Mouse (Mus musculus) thymus, adult 2 months (tissue): ENCODE measurements around the gene Psapl1. TPM values are rescaled to one million over a fixed set of nuclear protein-coding genes. Genes with fewer than 3 reads are reported as not detected.

Experiments used
- DNase-seq: peaks from one replicate; pipeline ENCODE4 v3.0.0; 2021
- H3K27ac ChIP-seq: fragments of 200-500 bp; 2 replicates; pipeline ENCODE4 v1.5.1; 2012; ENCODE audit warnings: low read length, control low read depth; ENCODE audit not compliant: control insufficient read depth, insufficient read depth
- H3K27me3 ChIP-seq: fragments of 200-500 bp; 2 replicates; pipeline ENCODE4 v1.6.1; 2012; ENCODE audit warnings: mild to moderate bottlenecking, low read length, moderate library complexity, mixed read lengths; ENCODE audit not compliant: control insufficient read depth, insufficient read depth
- H3K36me3 ChIP-seq: fragments of 200-500 bp; 2 replicates; pipeline ENCODE4 v1.6.1; 2012; ENCODE audit warnings: mild to moderate bottlenecking, low read length, moderate library complexity; ENCODE audit not compliant: control insufficient read depth, insufficient read depth
- H3K4me1 ChIP-seq: fragments of 200-500 bp; replicated peaks from 2 replicates; pipeline ENCODE4 v1.6.1; 2012; ENCODE audit warnings: low read length; ENCODE audit not compliant: control insufficient read depth, insufficient read depth
- H3K4me3 ChIP-seq: fragments of 200-500 bp; 2 replicates; pipeline ENCODE4 v1.5.1; 2012; ENCODE audit warnings: mild to moderate bottlenecking, low read length, control low read depth, moderate library complexity; ENCODE audit not compliant: control insufficient read depth, insufficient read depth
- CTCF ChIP-seq: fragments of 200-500 bp; IDR thresholded peaks from 2 replicates; pipeline ENCODE4 v1.5.1; 2012; ENCODE audit warnings: mild to moderate bottlenecking, control low read depth, low read length, moderate library complexity, borderline replicate concordance; ENCODE audit not compliant: control insufficient read depth, poor library complexity, insufficient read depth; ENCODE audit errors: extremely low read depth
- POLR2A ChIP-seq: fragments of 200-500 bp; IDR thresholded peaks from 2 replicates; pipeline ENCODE4 v1.6.1; 2012; ENCODE audit warnings: mild to moderate bottlenecking, low read length, control low read depth, moderate library complexity; ENCODE audit not compliant: control insufficient read depth, poor library complexity, insufficient read depth; ENCODE audit errors: extremely low read depth
- WGBS: fragments of 180-500 bp; shearing (Covaris S2); methylation state at CpG from one replicate; pipeline ENCODE4 v1.1.7; 2018; 5-methylcytosine and 5-hydroxymethylcytosine counted together
- polyA plus RNA-seq: library from polyadenylated mRNA; depleted of rRNA; stranded (reverse); fragments of >200 nt; gene quantifications from 2 replicates; pipeline ENCODE4 v1.2.3, GENCODE M21; 2012; rRNA removed

The Psapl1 gene
- polyA plus RNA-seq, 1 experiment, result 2.1 TPM

- no peak overlapping the region for H3K27ac ChIP-seq
- no peaks in the 10 kb centered on the region for H3K36me3 ChIP-seq
- peaks cover 12% of the 10 kb centered on the region for H3K4me1 ChIP-seq
- DNase-seq, result no peak
- no peak overlapping the region for H3K4me3 ChIP-seq
- H3K27me3 ChIP-seq, result no peaks in the 10 kb centered on the region
- WGBS, result 91% methylated on average over 17 of the region's 17 CpGs
- TF ChIP-seq CTCF (no peak), POLR2A (no peak)
These were observed 49.1 kb downstream of the Psapl1 start for GRCm38 (mm10) chr5:36252746-36253504.

GRCm38 (mm10) chr5:36254642-36255516 lies 51.1 kb downstream of the Psapl1 start:
- Histone ChIP-seq H3K4me1 (peaks cover 12% of the 10 kb centered on the region), H3K36me3 (no peaks in the 10 kb centered on the region), H3K27ac (no peak overlapping the region), H3K4me3 (no peak overlapping the region), H3K27me3 (no peaks in the 10 kb centered on the region)
- DNase-seq, result no peak
- 67% methylated on average over 18 of the region's 18 CpGs for WGBS
- TF ChIP-seq POLR2A (no peak), CTCF (no peak)

Other genes with a start within 250 kb of the Psapl1 start
- gene Sorcs2, start 194.1 kb downstream of the Psapl1 start, polyA plus RNA-seq, result 5.7 TPM in 2 replicates